Mouse (Mus musculus) adipocyte (in vitro differentiated cells): Measurements from ENCODE around the gene Rnf126.
A peak's percentile ranks its signal among the peaks of the same experiment; 100 is the strongest.

Experiments used
- DNase-seq: peaks from one replicate; pipeline ENCODE4 v3.0.0-alpha.2; 2016; ENCODE audit warnings: low spot score

Gene Rnf126

DNA sequence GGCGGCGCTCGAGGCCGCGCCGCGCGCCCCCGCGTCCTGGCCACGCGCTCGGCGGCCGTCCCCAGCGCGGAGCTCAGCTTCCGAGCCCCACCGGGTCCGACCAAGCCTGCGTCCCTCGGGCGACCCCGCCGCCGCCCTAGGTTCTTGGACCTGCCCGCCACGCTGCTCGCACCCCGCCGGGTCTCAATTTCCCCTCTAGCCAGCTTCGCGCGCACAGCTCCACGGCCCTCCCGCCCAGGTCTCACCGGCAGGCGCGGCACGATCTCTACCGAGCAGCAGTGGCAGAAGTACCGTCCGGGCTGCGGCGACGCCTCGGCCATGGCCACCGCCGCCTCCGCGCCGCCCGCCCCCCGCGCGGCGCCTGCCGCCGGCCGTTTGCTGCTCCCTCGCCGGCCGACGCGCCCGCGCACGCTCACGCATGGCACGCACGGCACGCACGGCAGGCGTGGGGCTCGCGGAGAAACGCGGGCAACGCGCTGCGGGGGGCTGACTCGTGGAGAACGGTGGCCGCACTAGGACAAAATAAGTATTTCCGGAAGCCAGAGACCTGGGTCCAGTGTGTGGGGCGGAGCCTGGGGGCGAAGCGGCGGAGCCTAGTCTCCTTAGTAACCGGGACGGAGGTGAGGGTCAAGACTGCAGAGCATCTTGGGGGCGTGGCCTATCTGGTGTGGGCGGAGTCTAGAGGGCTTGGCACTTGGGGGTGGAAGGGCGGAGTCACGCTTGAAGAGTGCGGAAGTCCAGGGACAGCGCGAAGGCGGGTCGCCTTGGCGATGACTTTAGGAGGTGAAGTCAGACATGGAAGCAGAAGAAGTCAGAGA is at the start of gene Rnf126:
Gene Rnf126 (minus strand): TSS at position 445 of the 818 bp plus-strand sequence.
- DNase-seq = peak; percentile 99

DNA sequence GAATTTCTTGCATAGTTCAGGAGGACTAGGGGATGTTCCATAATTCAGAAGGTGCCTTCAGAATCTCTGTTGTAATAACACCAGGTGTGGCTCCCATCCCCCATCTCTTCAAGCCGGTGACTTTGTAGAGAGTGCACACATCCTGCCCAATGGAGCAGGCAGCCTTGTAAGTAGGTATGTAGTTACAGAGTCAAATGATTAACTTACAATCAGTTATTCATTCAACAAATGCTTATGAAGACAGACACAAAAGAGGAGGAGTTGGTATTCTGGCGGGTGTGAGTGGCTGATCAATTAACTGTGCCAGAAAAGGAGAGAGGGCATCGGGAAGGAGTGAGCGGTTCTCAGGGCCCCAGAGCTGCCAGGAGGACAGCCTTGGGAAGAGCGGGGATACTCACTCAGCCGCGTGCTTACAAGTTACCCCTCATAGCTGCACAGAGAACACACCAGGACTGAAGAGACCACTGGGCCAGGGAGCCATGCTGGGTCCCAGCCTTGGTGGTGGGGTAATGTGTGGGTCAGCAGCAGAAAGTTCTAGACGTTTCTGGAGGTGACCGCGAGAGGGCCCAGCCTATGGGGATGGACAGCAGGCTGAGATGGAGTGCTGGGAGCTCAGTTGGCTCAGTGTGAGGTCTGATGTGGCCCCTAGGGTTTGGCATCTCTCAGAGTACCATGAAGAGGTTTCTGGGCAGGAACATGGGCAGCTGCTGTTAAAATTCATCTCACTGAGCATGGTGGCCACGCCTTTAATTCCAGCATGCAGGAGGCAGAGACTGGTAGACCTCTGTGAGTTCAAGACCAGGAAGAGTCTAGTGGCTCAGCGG is 49.1 kb upstream of the Rnf126 start:
- no peak for DNase-seq

- no peak for DNase-seq
Measured at GRCm38 (mm10) chr10:79814271-79814842, 47.6 kb upstream of the Rnf126 start.

- DNase-seq = peak; percentile 70
Measured at GRCm38 (mm10) chr10:79811736-79812637, 45.2 kb upstream of the Rnf126 start.

DNA sequence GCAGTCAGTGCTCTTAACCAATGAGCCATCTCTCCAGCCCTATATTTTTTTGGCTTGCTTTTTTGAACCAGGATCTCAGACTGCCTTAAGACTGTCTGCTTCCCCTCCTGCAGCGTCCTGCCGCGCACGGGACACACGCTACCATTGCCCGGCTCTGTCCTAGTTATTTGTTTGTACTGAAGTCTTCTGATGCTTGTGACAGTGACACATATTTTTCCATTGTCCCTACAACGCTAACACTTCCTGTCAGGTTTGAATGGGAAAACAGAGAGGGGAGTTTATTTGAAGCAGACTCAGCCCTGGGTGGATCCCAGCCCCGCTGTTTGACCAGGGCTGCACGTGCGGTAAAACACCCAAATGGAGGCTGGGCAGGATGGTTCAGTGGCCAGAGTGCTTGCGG is 42.0 kb upstream of the Rnf126 start:
- DNase-seq = no peak

- DNase-seq = no peak
Measured at GRCm38 (mm10) chr10:79807826-79808225, 41.1 kb upstream of the Rnf126 start.

DNA sequence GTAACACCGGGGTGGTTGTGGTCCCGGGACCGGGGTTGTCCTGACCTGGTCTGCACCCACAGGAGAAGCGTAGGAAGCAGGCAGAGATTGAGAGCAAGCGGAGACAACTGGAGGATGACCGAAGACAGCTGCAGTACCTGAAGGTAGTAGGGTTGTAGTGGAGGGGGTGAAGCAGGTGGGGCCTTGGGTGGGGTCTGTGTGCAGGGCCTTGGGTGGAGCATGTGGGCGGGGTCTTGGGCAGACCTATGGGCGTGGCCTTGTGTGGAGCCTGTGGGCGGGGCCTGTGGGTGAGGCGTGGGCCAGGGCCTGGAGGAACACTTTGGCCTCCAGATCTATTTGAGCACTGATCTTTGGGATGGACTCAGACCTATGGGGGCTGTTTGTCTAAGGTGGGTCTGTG is 40.2 kb upstream of the Rnf126 start:
- no peak for DNase-seq

DNA sequence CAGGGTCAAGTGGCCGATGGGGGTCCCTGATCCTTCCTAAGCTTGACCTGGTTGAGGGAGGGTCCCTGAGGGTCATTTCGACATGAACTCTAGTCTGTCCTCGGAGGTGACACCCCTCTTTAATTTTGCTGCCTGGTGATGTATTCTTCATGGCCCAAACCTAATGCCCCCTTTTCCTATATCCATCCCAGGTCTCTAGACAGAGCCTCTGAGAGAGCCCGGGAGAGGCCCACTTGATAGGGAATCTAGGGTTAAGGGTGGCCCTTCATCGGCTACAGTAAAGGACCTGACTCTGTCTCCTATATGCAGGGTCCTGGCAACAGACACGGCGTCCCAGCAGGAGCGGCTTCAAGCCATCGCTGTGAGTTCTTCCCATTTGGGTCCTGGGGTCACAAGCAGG is 39.6 kb upstream of the Rnf126 start:
- DNase-seq = no peak

GRCm38 (mm10) chr10:79805636-79806035 is 38.9 kb upstream of the Rnf126 start:
- DNase-seq = no peak

GRCm38 (mm10) chr10:79803716-79804323 is 37.1 kb upstream of the Rnf126 start:
- no peak for DNase-seq

DNA sequence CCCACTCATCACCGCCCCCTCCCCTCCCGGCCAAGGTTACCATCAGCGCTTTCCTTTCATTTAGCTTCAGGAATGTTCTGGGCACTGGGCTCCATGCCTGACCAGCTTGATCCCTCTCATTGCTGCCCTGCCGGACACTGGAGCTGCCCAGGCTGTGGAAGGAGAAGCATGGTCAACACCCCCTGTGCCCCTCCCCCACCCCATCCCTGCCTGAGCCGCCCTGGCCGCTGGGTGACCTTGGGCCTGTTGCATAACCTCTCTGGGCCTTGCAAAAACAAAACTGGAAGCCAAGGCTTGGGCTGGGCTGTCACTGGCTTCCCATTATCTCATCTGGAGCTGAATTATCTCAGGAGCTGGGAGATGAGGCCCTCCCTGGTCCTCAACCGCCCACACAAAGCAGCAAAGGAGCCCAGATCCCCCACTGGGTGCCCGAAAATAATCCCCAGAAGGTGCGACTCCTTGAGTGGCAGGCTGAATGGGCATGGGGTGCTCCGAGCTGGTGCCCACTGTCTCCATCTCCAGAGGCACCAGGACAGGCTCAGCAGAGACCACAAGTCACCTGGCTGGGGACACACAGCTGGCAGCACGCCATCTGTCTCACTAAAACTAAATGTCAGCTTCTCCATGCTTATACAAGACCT is 35.7 kb upstream of the Rnf126 start:
- peak; percentile 91 for DNase-seq

GRCm38 (mm10) chr10:79801837-79802236 is 35.1 kb upstream of the Rnf126 start:
- no peak for DNase-seq

DNA sequence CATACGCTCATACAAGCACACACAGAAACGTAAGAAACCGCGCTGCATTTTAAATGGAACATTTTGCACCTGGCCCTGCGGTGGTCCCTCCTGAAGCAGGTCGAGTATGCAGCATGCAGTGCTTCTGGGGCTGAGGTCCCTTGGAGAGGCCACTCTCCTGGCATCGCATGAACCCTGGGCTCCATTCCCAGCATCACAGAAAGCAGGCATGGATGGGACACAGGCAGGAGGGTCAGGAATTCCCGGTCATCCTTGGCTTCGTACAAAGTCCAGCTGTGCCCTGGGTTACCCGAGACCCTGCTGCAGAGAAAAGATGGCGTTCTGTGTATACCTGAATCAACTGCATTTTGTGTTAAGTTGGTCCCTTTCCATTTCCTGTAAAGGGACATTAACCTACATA is 33.8 kb upstream of the Rnf126 start:
- no peak for DNase-seq

DNA sequence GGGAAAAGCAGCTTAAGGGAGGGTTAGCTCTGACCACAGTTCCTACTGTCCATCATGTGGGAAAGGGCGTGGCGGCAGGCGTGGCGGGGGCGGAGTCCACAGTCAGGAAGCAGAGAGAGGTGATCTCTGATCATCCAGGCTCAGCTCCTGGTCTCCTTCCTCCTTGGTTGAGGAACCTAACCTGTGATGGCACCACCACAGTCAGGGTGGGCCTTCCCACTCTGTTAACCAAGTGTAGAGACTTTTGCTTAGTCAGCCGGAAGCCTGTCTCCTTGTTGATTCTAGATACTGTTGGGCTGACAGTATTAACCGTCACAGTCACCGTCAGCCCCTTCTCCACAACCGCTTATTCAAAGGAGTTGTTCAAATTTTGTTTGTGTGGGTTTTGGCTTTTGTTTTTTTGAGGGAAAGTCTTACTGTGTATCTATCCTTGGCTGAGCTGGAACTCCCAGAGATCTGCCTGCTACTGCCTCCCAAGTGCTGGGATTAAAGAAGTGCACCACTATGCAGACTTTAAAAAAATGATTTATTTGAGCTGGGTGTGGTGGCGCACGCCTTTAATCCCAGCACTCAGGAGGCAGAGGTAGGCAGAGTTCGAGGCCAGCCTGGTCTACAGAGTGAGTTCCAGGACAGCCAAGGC is 31.7 kb upstream of the Rnf126 start:
- no peak for DNase-seq

DNA sequence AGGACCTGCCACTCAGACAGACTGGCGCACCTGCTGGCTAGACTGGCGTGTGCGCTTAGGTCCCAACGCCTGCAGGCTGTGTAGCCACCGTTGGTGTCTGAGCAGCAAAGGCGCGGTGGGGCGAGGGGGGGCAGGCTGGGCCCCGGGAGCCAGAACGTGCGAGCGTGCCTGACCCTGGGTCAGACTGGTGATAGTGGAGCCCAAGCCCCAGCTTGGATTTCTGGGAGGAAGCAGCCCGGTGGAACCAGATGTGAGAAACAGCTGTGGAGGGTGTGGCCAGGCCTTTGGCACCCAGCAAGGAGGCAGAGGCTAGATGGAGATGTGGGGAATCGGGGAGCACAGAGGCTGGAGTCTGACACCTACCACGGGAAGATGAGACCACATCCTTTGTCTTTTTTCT is 30.6 kb upstream of the Rnf126 start:
- no peak for DNase-seq

DNA sequence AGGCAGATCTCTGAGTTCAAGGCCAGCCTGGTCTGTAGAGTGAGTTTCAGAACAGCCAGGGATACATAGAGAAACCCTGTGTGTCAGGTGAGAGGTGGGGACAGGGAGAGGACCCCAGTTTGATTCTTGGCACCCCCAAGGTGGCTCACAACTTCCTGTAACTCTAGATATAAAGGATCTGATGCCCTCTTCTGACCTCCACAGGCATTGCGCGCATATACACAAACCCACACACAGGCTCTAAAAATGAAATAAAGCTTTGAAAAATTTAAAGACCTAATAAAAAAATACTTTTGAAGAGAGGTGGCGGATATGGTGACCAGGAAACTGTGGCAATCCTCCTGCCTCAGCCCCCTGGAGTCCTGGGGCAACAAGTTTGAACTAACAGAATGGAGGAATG is 29.2 kb upstream of the Rnf126 start:
- DNase-seq = no peak

DNA sequence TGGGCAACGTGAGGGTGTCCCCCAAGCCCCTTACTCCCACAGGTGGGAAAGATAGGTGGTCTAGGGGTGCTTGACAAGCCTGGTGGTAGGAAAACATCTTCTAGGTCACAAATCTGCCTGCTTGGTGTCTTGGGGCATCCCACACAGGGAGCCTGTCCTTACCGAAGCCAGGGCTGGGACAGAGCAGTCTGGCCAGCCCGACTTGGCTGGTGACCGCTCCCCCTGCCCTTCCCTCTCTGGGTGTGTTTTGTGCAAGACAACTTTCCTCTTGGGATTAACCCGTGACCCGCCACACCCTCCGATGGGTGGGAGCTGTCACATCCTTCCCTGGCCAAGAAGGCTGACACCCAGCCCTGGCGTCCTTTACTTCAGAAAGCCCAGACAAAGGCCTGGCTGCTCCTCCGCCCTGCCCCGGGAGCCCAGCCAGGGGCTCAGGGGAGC is 27.8 kb upstream of the Rnf126 start:
- DNase-seq = peak; percentile 90

GRCm38 (mm10) chr10:79793738-79794490 is 27.2 kb upstream of the Rnf126 start:
- peak; percentile 54 for DNase-seq

DNA sequence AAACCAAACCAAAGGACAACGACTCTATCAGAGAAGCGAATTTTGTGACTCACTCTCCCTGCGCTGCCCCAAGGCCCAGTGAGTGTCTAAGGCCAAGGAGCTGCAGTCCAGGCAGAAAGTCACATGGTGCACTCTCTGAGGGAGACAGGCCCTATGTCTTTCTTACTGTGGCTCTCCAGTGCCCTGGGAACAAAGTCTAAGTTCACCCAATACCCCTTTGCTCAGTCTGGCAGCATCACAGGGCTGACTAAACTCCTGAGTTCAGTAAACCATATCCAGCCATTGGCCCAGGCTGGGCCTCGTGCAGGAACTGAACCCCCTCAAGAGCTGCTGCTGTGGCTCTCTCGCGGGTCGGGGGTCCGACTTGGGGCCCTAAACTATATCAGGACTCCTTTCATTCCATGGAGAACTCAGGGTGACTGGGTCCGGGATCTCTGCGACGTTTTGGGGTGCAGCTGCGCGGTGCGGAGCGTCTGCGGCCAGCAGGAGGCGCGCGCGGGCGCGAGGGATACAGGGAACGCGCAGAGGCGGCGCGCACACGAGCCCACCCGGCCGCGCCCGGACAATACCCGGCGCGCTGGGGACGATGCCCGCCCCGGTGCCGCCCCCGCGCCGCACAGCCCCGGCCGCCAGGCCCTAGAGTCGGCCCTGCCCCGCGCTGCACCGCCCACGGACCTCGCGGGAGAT is 26.4 kb upstream of the Rnf126 start, which contains the start of gene Palm:
Gene Palm (plus strand): TSS at position 522 of the 687 bp plus-strand sequence.
- peak; percentile 94 for DNase-seq
